Mouse (Mus musculus) lung, embryonic 14.5 days (tissue): ENCODE data around the gene 2410131K14Rik. TPM values are rescaled to one million over a fixed set of nuclear protein-coding genes. Genes with fewer than 3 reads are reported as not detected.

ENCODE experiments used
- ATAC-seq: fragments of 200-750 bp; cut with Nextera tagmentation; 2 replicates; pipeline ENCODE4 v1.8.0; 2017; ENCODE audit warnings: mild to moderate bottlenecking, moderate TSS enrichment, moderate library complexity; ENCODE audit not compliant: insufficient read depth
- DNase-seq: peaks from one replicate; pipeline ENCODE4 v3.0.0-alpha.2; 2015
- H3K27ac ChIP-seq: fragments of 300-500 bp; sonication (generic); 2 replicates; pipeline ENCODE4 v1.5.1; 2014; ENCODE audit warnings: low read depth, mild to moderate bottlenecking, moderate library complexity
- H3K27me3 ChIP-seq: fragments of 300-500 bp; sonication (generic); 2 replicates; pipeline ENCODE4 v1.6.1; 2014; ENCODE audit warnings: low read length, control low read depth; ENCODE audit not compliant: insufficient read depth
- H3K36me3 ChIP-seq: fragments of 300-500 bp; sonication (generic); 2 replicates; pipeline ENCODE4 v1.6.1; 2014; ENCODE audit warnings: control low read depth; ENCODE audit not compliant: insufficient read depth
- H3K4me1 ChIP-seq: fragments of 300-500 bp; sonication (generic); 2 replicates; pipeline ENCODE4 v1.6.1; 2014; ENCODE audit warnings: antibody characterized with exemption, control low read depth; ENCODE audit not compliant: insufficient read depth
- H3K4me2 ChIP-seq: fragments of 300-500 bp; sonication (generic); 2 replicates; pipeline ENCODE4 v1.6.1; 2014; ENCODE audit warnings: mild to moderate bottlenecking
- H3K4me3 ChIP-seq: fragments of 300-500 bp; sonication (generic); 2 replicates; pipeline ENCODE4 v1.5.1; 2014; ENCODE audit warnings: low read depth, low read length
- H3K9ac ChIP-seq: fragments of 300-500 bp; sonication (generic); 2 replicates; pipeline ENCODE4 v1.6.1; 2014
- H3K9me3 ChIP-seq: fragments of 300-500 bp; sonication (generic); 2 replicates; pipeline ENCODE4 v1.6.1; 2016; ENCODE audit warnings: low read depth, low read length, control low read depth
- CTCF ChIP-seq: IDR thresholded peaks from 2 replicates; pipeline ENCODE4 v1.5.1; 2016; ENCODE audit warnings: antibody characterized with exemption, low read depth
- WGBS: fragments of 180-500 bp; shearing (Covaris S2); extraction: QIAGEN DNeasy Blood & Tissue Kit; methylation state at CpG from one replicate; pipeline ENCODE4 v1.1.7; 2014; 5-methylcytosine and 5-hydroxymethylcytosine counted together
- polyA plus RNA-seq: library from polyadenylated mRNA; unstranded; fragments of >200 nt; fragmentation: Nextera tagmentation; extraction: Ambion mirVana; gene quantifications from 2 replicates; pipeline ENCODE4 v1.2.1, GENCODE M21; 2014

The 2410131K14Rik gene
- polyA plus RNA-seq, 1 experiment from 2014 or later: 9.9 TPM

GRCm38 (mm10) chr5:118292476-118292875 lies 47.4 kb downstream of the 2410131K14Rik start:
- no peak for ATAC-seq
- no peak overlapping the region for H3K4me3 ChIP-seq
- WGBS: 42% methylated on average over 4 of the region's 4 CpGs
- no peaks in the 10 kb centered on the region for H3K27me3 ChIP-seq
- no peak overlapping the region for H3K4me2 ChIP-seq
- no peak for DNase-seq
- peaks cover 13% of the 10 kb centered on the region; the same call in 1 of the 2 replicates for H3K4me1 ChIP-seq
- H3K36me3 ChIP-seq: no peaks in the 10 kb centered on the region
- H3K9me3 ChIP-seq: no peaks in the 10 kb centered on the region
- H3K27ac ChIP-seq: no peak overlapping the region
- TF ChIP-seq CTCF: no peak
- H3K9ac ChIP-seq: no peak overlapping the region

DNA sequence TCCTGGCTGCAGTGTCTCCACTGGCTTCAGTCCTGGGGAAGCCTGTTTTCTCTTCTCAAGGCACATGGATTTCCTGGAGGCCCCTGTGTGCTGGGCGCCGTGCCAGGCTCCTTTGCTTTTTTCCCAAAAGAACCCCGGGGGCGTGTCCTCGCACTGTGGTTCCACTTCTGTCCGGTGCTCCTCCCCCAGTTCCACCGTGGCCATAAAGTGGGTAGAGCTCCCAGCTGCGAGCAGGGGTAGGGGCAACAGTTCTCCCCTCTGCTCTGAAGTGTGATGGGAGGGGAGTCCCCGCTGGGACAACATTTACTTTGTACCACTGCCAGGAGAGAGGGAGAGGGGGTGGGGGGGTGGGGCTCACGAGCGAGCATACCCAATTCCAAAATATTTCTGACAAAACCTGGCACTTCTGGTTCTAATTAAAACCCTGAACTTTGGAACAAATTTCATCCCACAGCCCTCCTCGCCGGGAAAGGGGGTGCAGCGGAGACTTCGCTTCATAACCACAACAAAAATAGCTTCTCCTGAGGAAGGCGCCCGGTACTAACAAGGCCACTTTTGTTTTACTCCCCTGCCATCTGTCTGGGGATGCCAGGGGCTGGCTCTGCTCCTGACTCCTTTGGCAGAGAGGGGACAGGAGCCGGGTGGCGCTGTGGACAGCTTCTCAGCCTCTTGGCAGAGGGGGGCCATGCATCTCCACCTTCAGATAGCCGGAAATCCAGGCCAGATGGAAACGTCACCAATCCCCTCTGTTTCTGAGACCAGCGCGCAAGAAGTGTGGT lies 49.2 kb downstream of the 2410131K14Rik start:
- Histone ChIP-seq H3K9me3 (no peaks in the 10 kb centered on the region), H3K4me1 (peaks cover 16% of the 10 kb centered on the region; the same call in 1 of the 2 replicates), H3K27ac (peak overlapping the region; percentile 93), H3K4me3 (peak overlapping the region; percentile 19), H3K27me3 (no peaks in the 10 kb centered on the region), H3K36me3 (no peaks in the 10 kb centered on the region), H3K4me2 (peak overlapping the region; percentile 58), H3K9ac (no peak overlapping the region)
- peak; percentile 92 for ATAC-seq
- peak; percentile 99 for DNase-seq
- TF ChIP-seq CTCF: 0 out of 2 replicates have a peak, but pooled peaks have one; percentile 20
- 12% methylated on average over 23 of the region's 23 CpGs for WGBS

DNA sequence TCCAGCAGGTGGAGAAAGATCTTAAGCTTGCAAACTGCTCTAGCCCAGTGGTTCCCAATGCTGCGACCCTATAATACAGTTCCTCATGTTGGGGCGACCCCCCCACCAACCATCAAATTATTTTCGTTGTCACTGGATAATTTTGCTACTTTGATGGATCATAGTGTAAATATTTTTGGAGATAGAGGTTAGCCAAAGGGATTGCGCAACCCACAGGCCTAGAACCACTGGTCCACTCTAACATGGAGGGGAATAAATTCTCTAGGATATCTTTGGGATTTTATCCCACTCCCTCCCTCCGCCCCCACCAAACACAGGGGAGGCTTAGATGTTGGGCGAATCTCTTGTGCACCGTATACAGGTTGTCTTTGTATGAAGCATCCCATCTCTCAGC lies 49.8 kb downstream of the 2410131K14Rik start:
- Histone ChIP-seq H3K9me3 (no peaks in the 10 kb centered on the region), H3K4me1 (peaks cover 21% of the 10 kb centered on the region), H3K4me2 (peak overlapping the region; percentile 58), H3K27me3 (no peaks in the 10 kb centered on the region), H3K4me3 (no peak overlapping the region), H3K27ac (peak overlapping the region; percentile 93), H3K36me3 (no peaks in the 10 kb centered on the region), H3K9ac (no peak overlapping the region)
- peak; percentile 56 for DNase-seq
- 60% methylated on average over 7 of the region's 7 CpGs for WGBS
- no peak for ATAC-seq
- TF ChIP-seq CTCF: no peak

DNA sequence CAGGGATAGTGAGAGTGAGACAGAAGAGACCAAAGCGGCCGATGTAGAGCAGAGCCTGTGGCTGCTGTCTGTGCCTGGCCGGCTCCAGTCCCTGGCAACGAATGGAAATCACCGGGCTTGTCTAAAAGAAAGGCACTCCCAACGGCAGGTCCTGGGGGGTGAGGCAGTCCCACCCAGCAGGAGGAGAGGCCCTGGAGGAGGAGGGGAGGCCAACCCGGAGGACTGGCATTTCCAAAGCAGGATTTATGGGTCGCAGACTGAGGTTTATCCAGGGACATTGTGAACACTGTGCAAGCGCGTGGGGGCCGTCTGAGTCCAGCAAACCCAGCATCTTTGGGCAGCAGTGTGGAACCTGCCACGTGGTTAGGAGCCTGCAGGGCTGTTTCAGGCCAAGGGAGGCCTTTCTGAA lies 52.3 kb downstream of the 2410131K14Rik start:
- 31% methylated on average over 12 of the region's 12 CpGs for WGBS
- no peak overlapping the region for H3K4me2 ChIP-seq
- ATAC-seq: no peak

GRCm38 (mm10) chr5:118299720-118300400 lies 54.8 kb downstream of the 2410131K14Rik start:
- Histone ChIP-seq H3K9ac (no peak overlapping the region), H3K27me3 (no peaks in the 10 kb centered on the region), H3K4me2 (no peak overlapping the region), H3K9me3 (no peaks in the 10 kb centered on the region), H3K4me1 (peaks cover 28% of the 10 kb centered on the region), H3K36me3 (no peaks in the 10 kb centered on the region), H3K27ac (no peak overlapping the region), H3K4me3 (no peak overlapping the region)
- no peak for TF ChIP-seq CTCF
- DNase-seq (peak; percentile 79), ATAC-seq (no peak)
- 53% methylated on average over 11 of the region's 11 CpGs for WGBS

More for the DNA sequence above, 52.3 kb downstream of the 2410131K14Rik start:
- Histone ChIP-seq H3K4me1 (peaks cover 31% of the 10 kb centered on the region), H3K9ac (no peak overlapping the region), H3K4me3 (no peak overlapping the region), H3K27me3 (no peaks in the 10 kb centered on the region), H3K27ac (no peak overlapping the region), H3K9me3 (no peaks in the 10 kb centered on the region), H3K36me3 (no peaks in the 10 kb centered on the region)
- no peak for TF ChIP-seq CTCF
- no peak for DNase-seq

DNA sequence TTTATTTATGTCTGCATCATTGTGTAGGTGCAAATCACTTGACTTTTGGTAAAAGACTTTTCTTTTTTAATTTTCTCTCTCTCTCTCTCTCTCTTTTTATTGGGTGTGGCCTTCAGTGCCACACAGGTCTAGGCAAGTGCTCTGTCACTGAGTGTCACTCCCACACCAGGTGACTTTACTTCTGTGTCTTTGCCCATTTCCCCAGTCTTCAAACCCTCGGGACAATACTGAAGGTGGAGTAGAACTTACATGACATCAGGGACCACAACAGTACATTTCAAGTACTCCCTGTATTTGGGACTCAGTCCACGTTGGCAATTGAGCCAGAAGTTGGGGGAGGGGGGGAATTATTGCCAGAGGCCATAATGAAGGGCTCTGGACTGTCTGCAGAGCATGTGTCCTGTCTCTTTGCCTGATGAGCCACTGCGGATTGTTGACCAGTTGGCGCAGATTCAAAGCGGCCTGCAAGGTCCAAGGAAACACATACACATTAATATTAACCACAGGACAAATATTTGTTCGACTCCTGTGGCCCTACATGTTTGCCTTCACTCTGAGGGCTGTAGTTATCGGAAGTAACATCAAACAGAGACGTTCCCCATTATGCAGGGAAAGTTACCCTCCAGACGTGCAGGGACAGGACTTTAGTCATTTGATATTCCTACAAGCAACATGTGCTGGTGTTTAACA lies 57.6 kb downstream of the 2410131K14Rik start:
- Histone ChIP-seq H3K36me3 (no peaks in the 10 kb centered on the region), H3K4me1 (peaks cover 19% of the 10 kb centered on the region), H3K4me2 (no peak overlapping the region), H3K9ac (no peak overlapping the region), H3K27ac (peak overlapping the region; percentile 6; the same call in 1 of the 2 replicates), H3K27me3 (no peaks in the 10 kb centered on the region), H3K9me3 (no peaks in the 10 kb centered on the region), H3K4me3 (no peak overlapping the region)
- no peak for TF ChIP-seq CTCF
- ATAC-seq (peak; percentile 61; the same call in 1 of the 2 replicates), DNase-seq (peak; percentile 77)
- 22% methylated on average over 9 of the region's 9 CpGs for WGBS
